Mouse (Mus musculus) forebrain, embryonic 14.5 days (tissue): ENCODE results near the gene Atrx. TPM values are rescaled to one million over a fixed set of nuclear protein-coding genes. Genes with fewer than 3 reads are reported as not detected.
A peak's percentile ranks its signal among the peaks of the same experiment; 100 is the strongest.
"Not testable (repeated sequence)": the region's sequence is repeated elsewhere in the genome, so short reads cannot be mapped to it uniquely, and the experiment has no call there.

Source experiments
- ATAC-seq: fragments of 200-750 bp; cut with Nextera tagmentation; 2 replicates; pipeline ENCODE4 v1.8.0; 2017; ENCODE audit warnings: mild to moderate bottlenecking, moderate library complexity
- DNase-seq: peaks from one replicate; pipeline ENCODE4 v3.0.0-alpha.2; 2015; ENCODE audit warnings: low spot score
- H3K27ac ChIP-seq: fragments of 300-500 bp; sonication (generic); 2 replicates; pipeline ENCODE4 v1.5.1; 2014; ENCODE audit warnings: low read depth, mild to moderate bottlenecking, control low read depth, low read length, moderate library complexity
- H3K27me3 ChIP-seq: fragments of 300-500 bp; sonication (generic); replicated peaks from 2 replicates; pipeline ENCODE4 v1.6.1; 2014; ENCODE audit warnings: low read length, control low read depth, mixed read lengths; ENCODE audit not compliant: control insufficient read depth, insufficient read depth
- H3K36me3 ChIP-seq: fragments of 300-500 bp; sonication (generic); 2 replicates; pipeline ENCODE4 v1.6.1; 2014; ENCODE audit warnings: low read length, control low read depth; ENCODE audit not compliant: control insufficient read depth, insufficient read depth
- H3K4me1 ChIP-seq: fragments of 300-500 bp; sonication (generic); 2 replicates; pipeline ENCODE4 v1.6.1; 2014; ENCODE audit warnings: antibody characterized with exemption, low read length, control low read depth; ENCODE audit not compliant: control insufficient read depth, insufficient read depth
- H3K4me2 ChIP-seq: fragments of 300-500 bp; sonication (generic); 2 replicates; pipeline ENCODE4 v1.6.1; 2014; ENCODE audit warnings: mild to moderate bottlenecking, control low read depth, low read length
- H3K4me3 ChIP-seq: fragments of 300-500 bp; sonication (generic); 2 replicates; pipeline ENCODE4 v1.5.1; 2014; ENCODE audit warnings: low read depth, low read length, control low read depth
- H3K9ac ChIP-seq: fragments of 300-500 bp; sonication (generic); 2 replicates; pipeline ENCODE4 v1.6.1; 2014; ENCODE audit warnings: mild to moderate bottlenecking, low read length, control low read depth, moderate library complexity
- H3K9me3 ChIP-seq: fragments of 300-500 bp; sonication (generic); replicated peaks from 2 replicates; pipeline ENCODE4 v1.6.1; 2016; ENCODE audit warnings: low read length, control low read depth, mixed read lengths; ENCODE audit not compliant: control insufficient read depth
- WGBS: fragments of 180-500 bp; shearing (Covaris S2); extraction: QIAGEN DNeasy Blood & Tissue Kit; methylation state at CpG from one replicate; pipeline ENCODE4 v1.1.7; 2014; 5-methylcytosine and 5-hydroxymethylcytosine counted together
- polyA plus RNA-seq: library from polyadenylated mRNA; unstranded; fragments of >200 nt; fragmentation: Nextera tagmentation; extraction: Ambion mirVana; gene quantifications from 2 replicates; pipeline ENCODE4 v1.2.1, GENCODE M21; 2014

The Atrx gene
- polyA plus RNA-seq, 1 experiment from 2014 or later = 154 TPM

- peak overlapping the region; percentile 60 for H3K4me3 ChIP-seq
- H3K4me1 ChIP-seq = no peaks in the 10 kb centered on the region
- H3K27me3 ChIP-seq = no peaks in the 10 kb centered on the region
- H3K4me2 ChIP-seq = peak overlapping the region; percentile 52
- peak overlapping the region; percentile 94 for H3K27ac ChIP-seq
- WGBS = 32% methylated on average over 38 of the region's 69 CpGs
- H3K9me3 ChIP-seq = no peaks in the 10 kb centered on the region
- ATAC-seq (peak; percentile 74), DNase-seq (peak; percentile 56)
- H3K9ac ChIP-seq = peak overlapping the region; percentile 89
- H3K36me3 ChIP-seq = no peaks in the 10 kb centered on the region
Observed at GRCm38 (mm10) chrX:105927941-105928860, 1.0 kb downstream of the Atrx start.

GRCm38 (mm10) chrX:105926121-105926735 is 3.0 kb downstream of the Atrx start:
- 78% methylated on average over 12 of the region's 12 CpGs for WGBS
- Histone ChIP-seq H3K27me3 (no peaks in the 10 kb centered on the region), H3K4me1 (no peaks in the 10 kb centered on the region), H3K4me3 (no peak overlapping the region), H3K4me2 (peak overlapping the region; percentile 52), H3K9me3 (no peaks in the 10 kb centered on the region), H3K36me3 (no peaks in the 10 kb centered on the region), H3K9ac (no peak overlapping the region), H3K27ac (no peak overlapping the region)
- DNase-seq = no peak
- no peak for ATAC-seq

GRCm38 (mm10) chrX:105924326-105925070 is 4.7 kb downstream of the Atrx start:
- Histone ChIP-seq H3K27ac (no peak overlapping the region), H3K4me1 (no peaks in the 10 kb centered on the region), H3K27me3 (no peaks in the 10 kb centered on the region), H3K4me3 (no peak overlapping the region), H3K9ac (no peak overlapping the region), H3K4me2 (no peak overlapping the region), H3K36me3 (no peaks in the 10 kb centered on the region), H3K9me3 (no peaks in the 10 kb centered on the region)
- 86% methylated on average over 5 of the region's 5 CpGs for WGBS
- no peak for DNase-seq
- no peak for ATAC-seq

GRCm38 (mm10) chrX:105923896-105924295 is 5.3 kb downstream of the Atrx start:
- Histone ChIP-seq H3K9ac (no peak overlapping the region), H3K27ac (no peak overlapping the region), H3K4me1 (no peaks in the 10 kb centered on the region), H3K9me3 (no peaks in the 10 kb centered on the region), H3K4me3 (no peak overlapping the region), H3K27me3 (no peaks in the 10 kb centered on the region), H3K36me3 (no peaks in the 10 kb centered on the region), H3K4me2 (no peak overlapping the region)
- 40% methylated on average over 1 of the region's 1 CpGs for WGBS
- no peak for ATAC-seq
- no peak for DNase-seq

- H3K4me2 ChIP-seq, H3K27me3 ChIP-seq, H3K4me3 ChIP-seq, H3K9ac ChIP-seq, H3K9me3 ChIP-seq, H3K27ac ChIP-seq, H3K36me3 ChIP-seq, ATAC-seq, DNase-seq, H3K4me1 ChIP-seq: not testable (repeated sequence)
- WGBS = 95% methylated on average over 7 of the region's 7 CpGs
Observed at GRCm38 (mm10) chrX:105922986-105923385, 6.2 kb downstream of the Atrx start.

GRCm38 (mm10) chrX:105921421-105921820 is 7.8 kb downstream of the Atrx start:
- no peak overlapping the region for H3K27ac ChIP-seq
- 95% methylated on average over 2 of the region's 2 CpGs for WGBS
- no peaks in the 10 kb centered on the region for H3K4me1 ChIP-seq
- H3K4me2 ChIP-seq = no peak overlapping the region
- H3K9ac ChIP-seq = no peak overlapping the region
- no peaks in the 10 kb centered on the region for H3K9me3 ChIP-seq
- ATAC-seq = no peak
- H3K4me3 ChIP-seq = no peak overlapping the region
- no peaks in the 10 kb centered on the region for H3K36me3 ChIP-seq
- H3K27me3 ChIP-seq = no peaks in the 10 kb centered on the region
- no peak for DNase-seq

- Histone ChIP-seq H3K4me1 (no peaks in the 10 kb centered on the region), H3K27ac (no peak overlapping the region), H3K9ac (no peak overlapping the region), H3K9me3 (no peaks in the 10 kb centered on the region), H3K4me3 (no peak overlapping the region), H3K36me3 (no peaks in the 10 kb centered on the region), H3K27me3 (no peaks in the 10 kb centered on the region), H3K4me2 (no peak overlapping the region)
- 75% methylated on average over 3 of the region's 3 CpGs for WGBS
- ATAC-seq = no peak
- no peak for DNase-seq
Observed at GRCm38 (mm10) chrX:105911728-105912127, 17.5 kb downstream of the Atrx start.

- Histone ChIP-seq H3K4me2 (no peak overlapping the region), H3K27me3 (no peaks in the 10 kb centered on the region), H3K4me3 (no peak overlapping the region), H3K9me3 (no peaks in the 10 kb centered on the region), H3K4me1 (no peaks in the 10 kb centered on the region), H3K36me3 (no peaks in the 10 kb centered on the region), H3K9ac (no peak overlapping the region), H3K27ac (no peak overlapping the region)
- no peak for DNase-seq
- ATAC-seq = no peak
- WGBS = 65% methylated on average over 1 of the region's 1 CpGs
Observed at GRCm38 (mm10) chrX:105901611-105902010, 27.6 kb downstream of the Atrx start.
